Mouse (Mus musculus): Measurements from ENCODE around the gene Foxr1. TPM values are rescaled to one million over a fixed set of nuclear protein-coding genes. Genes with fewer than 3 reads are reported as not detected.

Gene Foxr1
- polyA plus RNA-seq, 1 experiment from 2014 or later: not detected

DNA sequence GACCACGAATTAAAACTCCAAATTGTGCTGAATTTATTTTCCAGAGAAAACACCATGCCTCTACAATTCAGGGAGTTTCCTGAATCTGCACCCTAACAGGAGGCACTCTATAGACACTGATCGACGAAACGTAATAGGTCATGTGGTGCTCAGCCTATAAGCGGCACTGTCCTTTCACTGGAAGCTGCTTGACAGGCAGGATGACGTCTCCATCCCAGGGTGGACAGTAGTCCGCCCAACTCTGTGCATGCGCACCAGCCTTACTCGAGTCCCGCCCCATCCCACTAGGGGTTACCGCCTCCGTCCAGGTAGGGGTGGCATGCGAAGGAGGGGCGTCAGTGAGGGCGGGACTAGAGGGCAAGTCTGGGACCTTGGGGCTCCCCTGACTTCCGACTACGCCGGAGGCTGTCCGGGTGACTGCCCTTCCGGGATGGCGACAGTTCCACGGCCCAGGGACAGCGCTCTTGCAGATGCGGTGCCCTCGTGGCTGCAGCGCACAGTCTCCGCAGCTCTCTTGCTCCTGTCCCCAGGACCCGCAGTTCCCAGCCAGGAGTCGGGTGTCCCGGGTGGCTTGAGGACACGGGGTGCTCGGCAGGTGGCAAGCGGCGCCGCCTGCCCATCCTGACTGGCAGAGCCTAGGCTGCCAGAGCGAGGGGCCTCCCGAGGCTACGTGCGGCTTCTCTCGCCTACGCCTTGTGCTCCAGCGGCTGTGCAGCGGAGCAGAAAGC lies 44.1 kb downstream of the Foxr1 start, which contains the start of gene Slc37a4:
Gene Slc37a4, plus strand, starts transcription at position 169 of the 728 bp plus-strand sequence.
- DNase-seq (ENCODE audit: low spot score): peak; percentile 91
- H3K4me3 ChIP-seq (ENCODE audit: low read depth, low read length): peak within 1 kb of the TSS; percentile 64
- peak; percentile 97 for ATAC-seq (replicated peaks; ENCODE audit: insufficient number of reproducible peaks, low FRiP score, low TSS enrichment, low read depth)
- 0 out of 2 replicates have a peak within 1 kb of the TSS, but pooled peaks have one; percentile 22 for H3K27ac ChIP-seq (replicated peaks; ENCODE audit: low read depth, low read length)
- H3K9me3 ChIP-seq (replicated peaks; ENCODE audit: control insufficient read depth, low read length): no peaks in the 10 kb centered on the region
- peak within 1 kb of the TSS; percentile 71 for H3K9ac ChIP-seq (replicated peaks; ENCODE audit: low read length)
- no peaks in the 10 kb centered on the region for H3K27me3 ChIP-seq (ENCODE audit: control insufficient read depth, insufficient read depth, low read length)
- H3K4me1 ChIP-seq (ENCODE audit: control insufficient read depth, insufficient read depth, low read length): peaks cover 3% of the 10 kb centered on the region; the same call in 1 of the 2 replicates
- H3K4me2 ChIP-seq (ENCODE audit: low read depth, low read length): peak within 1 kb of the TSS; percentile 91
- peaks cover 2% of the 10 kb centered on the region for H3K36me3 ChIP-seq (replicated peaks; ENCODE audit: control insufficient read depth, insufficient read depth, low read depth, low read length)
- under 1% methylated on average over 41 of the region's 43 CpGs for WGBS

DNA sequence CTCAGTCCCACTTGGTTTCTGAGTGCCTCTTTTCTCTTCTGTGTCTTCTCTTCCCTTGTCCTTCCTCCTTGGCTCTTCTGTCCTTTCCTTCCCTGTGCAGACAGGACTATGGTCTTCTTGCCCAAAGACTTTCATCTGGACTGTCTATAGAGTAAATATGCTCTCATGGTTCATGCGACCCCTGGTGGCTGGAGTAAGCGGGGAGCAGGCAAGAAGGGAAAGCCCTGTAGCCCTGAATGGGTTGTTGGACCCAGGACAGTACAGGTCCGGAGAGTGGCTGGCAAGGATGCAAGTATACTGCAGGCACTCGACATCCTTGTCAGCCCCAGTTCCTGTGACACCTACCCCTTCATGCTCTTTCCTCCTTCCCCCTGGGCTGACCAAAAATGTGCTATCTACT lies 49.5 kb downstream of the Foxr1 start:
- Histone ChIP-seq H3K36me3 (replicated peaks; ENCODE audit: control insufficient read depth, insufficient read depth, low read depth, low read length) (peaks cover 19% of the 10 kb centered on the region), H3K27ac (replicated peaks; ENCODE audit: low read depth, low read length) (no peak overlapping the region), H3K4me3 (ENCODE audit: low read depth, low read length) (no peak overlapping the region), H3K4me2 (ENCODE audit: low read depth, low read length) (no peak overlapping the region), H3K4me1 (ENCODE audit: control insufficient read depth, insufficient read depth, low read length) (no peaks in the 10 kb centered on the region), H3K9me3 (replicated peaks; ENCODE audit: control insufficient read depth, low read length) (no peaks in the 10 kb centered on the region), H3K9ac (replicated peaks; ENCODE audit: low read length) (no peak overlapping the region), H3K27me3 (ENCODE audit: control insufficient read depth, insufficient read depth, low read length) (no peaks in the 10 kb centered on the region)
- ATAC-seq (replicated peaks; ENCODE audit: insufficient number of reproducible peaks, low FRiP score, low TSS enrichment, low read depth) (0 out of 2 replicates have a peak, but pooled peaks have one; percentile 38), DNase-seq (ENCODE audit: low spot score) (peak; percentile 76)
- WGBS: 49% methylated on average over 4 of the region's 4 CpGs

DNA sequence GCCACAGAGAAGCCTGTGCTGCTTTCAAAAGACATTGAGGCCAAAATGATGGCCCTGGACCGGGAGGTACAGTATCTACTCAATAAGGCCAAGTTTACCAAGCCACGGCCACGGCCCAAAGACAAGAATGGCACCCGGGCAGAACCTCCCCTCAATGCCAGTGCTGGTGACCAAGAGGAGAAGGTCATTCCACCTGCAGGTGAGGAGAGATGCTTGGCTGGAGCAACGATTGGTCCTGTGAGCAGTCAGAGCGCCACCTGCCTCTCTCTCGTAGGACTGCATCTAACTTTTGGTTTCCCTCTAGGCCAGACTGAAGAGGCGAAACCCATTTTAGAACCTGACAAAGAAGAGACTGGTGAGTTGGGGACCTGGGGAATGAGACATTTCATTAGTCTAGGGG lies 51.7 kb downstream of the Foxr1 start:
- ATAC-seq (replicated peaks; ENCODE audit: insufficient number of reproducible peaks, low FRiP score, low TSS enrichment, low read depth) (no peak), DNase-seq (ENCODE audit: low spot score) (peak; percentile 61)
- 65% methylated on average over 8 of the region's 8 CpGs for WGBS
- Histone ChIP-seq H3K27ac (replicated peaks; ENCODE audit: low read depth, low read length) (no peak overlapping the region), H3K9me3 (replicated peaks; ENCODE audit: control insufficient read depth, low read length) (no peaks in the 10 kb centered on the region), H3K36me3 (replicated peaks; ENCODE audit: control insufficient read depth, insufficient read depth, low read depth, low read length) (peaks cover 26% of the 10 kb centered on the region), H3K4me3 (ENCODE audit: low read depth, low read length) (no peak overlapping the region), H3K9ac (replicated peaks; ENCODE audit: low read length) (no peak overlapping the region), H3K4me1 (ENCODE audit: control insufficient read depth, insufficient read depth, low read length) (no peaks in the 10 kb centered on the region), H3K27me3 (ENCODE audit: control insufficient read depth, insufficient read depth, low read length) (no peaks in the 10 kb centered on the region), H3K4me2 (ENCODE audit: low read depth, low read length) (no peak overlapping the region)

DNA sequence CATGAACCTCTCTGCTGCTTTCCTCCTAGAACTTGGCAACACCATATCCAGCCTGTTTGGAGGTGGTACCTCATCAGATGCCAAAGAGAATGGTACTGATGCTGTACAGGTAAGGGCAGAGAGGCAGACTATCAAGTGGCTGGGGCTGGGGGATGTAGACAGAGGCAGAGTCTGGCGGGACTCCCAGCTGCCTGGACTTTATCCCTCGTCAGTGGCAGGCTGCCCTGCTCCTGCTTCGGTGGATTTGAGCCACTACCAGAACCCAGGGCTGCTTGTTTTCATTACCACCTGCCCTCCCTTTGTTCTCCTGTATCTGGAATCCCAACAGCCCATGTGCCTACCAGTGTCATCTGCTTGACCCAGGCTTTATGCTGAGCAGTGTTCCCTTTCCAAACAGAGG lies 53.7 kb downstream of the Foxr1 start:
- WGBS: 72% methylated on average over 3 of the region's 3 CpGs
- Histone ChIP-seq H3K27ac (replicated peaks; ENCODE audit: low read depth, low read length) (no peak overlapping the region), H3K9ac (replicated peaks; ENCODE audit: low read length) (no peak overlapping the region), H3K4me1 (ENCODE audit: control insufficient read depth, insufficient read depth, low read length) (no peaks in the 10 kb centered on the region), H3K4me2 (ENCODE audit: low read depth, low read length) (no peak overlapping the region), H3K36me3 (replicated peaks; ENCODE audit: control insufficient read depth, insufficient read depth, low read depth, low read length) (peaks cover 36% of the 10 kb centered on the region), H3K9me3 (replicated peaks; ENCODE audit: control insufficient read depth, low read length) (no peaks in the 10 kb centered on the region), H3K27me3 (ENCODE audit: control insufficient read depth, insufficient read depth, low read length) (no peaks in the 10 kb centered on the region), H3K4me3 (ENCODE audit: low read depth, low read length) (no peak overlapping the region)
- DNase-seq (ENCODE audit: low spot score) (no peak), ATAC-seq (replicated peaks; ENCODE audit: insufficient number of reproducible peaks, low FRiP score, low TSS enrichment, low read depth) (no peak)

DNA sequence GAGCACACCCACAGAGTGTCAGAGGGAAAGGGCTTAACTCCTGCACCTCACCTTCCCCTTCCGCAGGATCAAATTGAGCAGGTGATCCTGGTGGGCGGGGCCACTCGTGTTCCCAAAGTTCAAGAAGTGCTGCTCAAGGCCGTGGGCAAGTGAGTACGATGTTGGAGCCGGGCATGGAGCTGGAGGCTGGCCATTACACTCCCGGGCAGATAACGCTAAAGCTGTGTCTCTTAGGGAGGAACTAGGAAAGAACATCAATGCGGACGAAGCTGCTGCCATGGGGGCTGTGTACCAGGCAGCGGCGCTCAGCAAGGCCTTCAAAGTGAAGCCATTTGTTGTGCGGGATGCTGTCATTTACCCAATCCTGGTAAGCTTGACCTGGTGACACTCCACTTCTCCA lies 56.3 kb downstream of the Foxr1 start:
- Histone ChIP-seq H3K36me3 (replicated peaks; ENCODE audit: control insufficient read depth, insufficient read depth, low read depth, low read length) (peaks cover 42% of the 10 kb centered on the region), H3K27me3 (ENCODE audit: control insufficient read depth, insufficient read depth, low read length) (no peaks in the 10 kb centered on the region), H3K27ac (replicated peaks; ENCODE audit: low read depth, low read length) (no peak overlapping the region), H3K4me1 (ENCODE audit: control insufficient read depth, insufficient read depth, low read length) (peaks cover 6% of the 10 kb centered on the region), H3K9ac (replicated peaks; ENCODE audit: low read length) (no peak overlapping the region), H3K9me3 (replicated peaks; ENCODE audit: control insufficient read depth, low read length) (no peaks in the 10 kb centered on the region), H3K4me3 (ENCODE audit: low read depth, low read length) (no peak overlapping the region), H3K4me2 (ENCODE audit: low read depth, low read length) (no peak overlapping the region)
- no peak for ATAC-seq (replicated peaks; ENCODE audit: insufficient number of reproducible peaks, low FRiP score, low TSS enrichment, low read depth)
- WGBS: 94% methylated on average over 13 of the region's 13 CpGs
- no peak for DNase-seq (ENCODE audit: low spot score)

Small RNAs within 50 kb of the gene (microRNA-seq; reads per million reads assigned to microRNA genes)
- not detected for gene Mir7085 (ENCODE audit: borderline number of aligned reads)

Other genes with a start within 250 kb of the Foxr1 start
- 16.4 and 17.4 TPM in 2 replicates for gene Cbl, start 207.1 kb downstream of the Foxr1 start, polyA plus RNA-seq (2014; fragmentation: Nextera tagmentation; extraction: Ambion mirVana)
- gene Ccdc153, start 200.5 kb downstream of the Foxr1 start, polyA plus RNA-seq (2014; fragmentation: Nextera tagmentation; extraction: Ambion mirVana): not detected in 2 replicates
- not detected in 2 replicates for gene Pdzd3, start 189.7 kb downstream of the Foxr1 start, polyA plus RNA-seq (2014; fragmentation: Nextera tagmentation; extraction: Ambion mirVana)
- 2.6 TPM in 2 replicates for gene Nlrx1, start 172.5 kb downstream of the Foxr1 start, polyA plus RNA-seq (2014; fragmentation: Nextera tagmentation; extraction: Ambion mirVana)
- 1.6 and 2.0 TPM in 2 replicates for gene Abcg4, start 152.5 kb downstream of the Foxr1 start, polyA plus RNA-seq (2014; fragmentation: Nextera tagmentation; extraction: Ambion mirVana)
- gene Hinfp, start 135.5 kb downstream of the Foxr1 start, polyA plus RNA-seq (2014; fragmentation: Nextera tagmentation; extraction: Ambion mirVana): 17.2 and 19.6 TPM in 2 replicates
- 5.8 and 7.5 TPM in 2 replicates for gene C2cd2l, start 120.9 kb downstream of the Foxr1 start, polyA plus RNA-seq (2014; fragmentation: Nextera tagmentation; extraction: Ambion mirVana)
- 51.3 and 60.6 TPM in 2 replicates for gene Dpagt1, start 115.1 kb downstream of the Foxr1 start, polyA plus RNA-seq (2014; fragmentation: Nextera tagmentation; extraction: Ambion mirVana)
- 412 and 427 TPM in 2 replicates for gene H2afx, start 106.4 kb downstream of the Foxr1 start, polyA plus RNA-seq (2014; fragmentation: Nextera tagmentation; extraction: Ambion mirVana)
- 152 and 161 TPM in 2 replicates for gene Hmbs, start 96.9 kb downstream of the Foxr1 start, polyA plus RNA-seq (2014; fragmentation: Nextera tagmentation; extraction: Ambion mirVana)
- 27.3 and 27.6 TPM in 2 replicates for gene Vps11, start 79.5 kb downstream of the Foxr1 start, polyA plus RNA-seq (2014; fragmentation: Nextera tagmentation; extraction: Ambion mirVana)
- 29.2 and 31.3 TPM in 2 replicates for gene Hyou1, start 61.6 kb downstream of the Foxr1 start, polyA plus RNA-seq (2014; fragmentation: Nextera tagmentation; extraction: Ambion mirVana)
- gene Slc37a4, start 44.3 kb downstream of the Foxr1 start, polyA plus RNA-seq (2014; fragmentation: Nextera tagmentation; extraction: Ambion mirVana): 10.8 and 15.5 TPM in 2 replicates
- 2,044 and 2,103 TPM in 2 replicates for gene Rps25, start 34.0 kb downstream of the Foxr1 start, polyA plus RNA-seq (2014; fragmentation: Nextera tagmentation; extraction: Ambion mirVana)
- gene Trappc4, start 33.5 kb downstream of the Foxr1 start, polyA plus RNA-seq (2014; fragmentation: Nextera tagmentation; extraction: Ambion mirVana): 166 and 175 TPM in 2 replicates
- 20.3 and 27.6 TPM in 2 replicates for gene Ccdc84, start 22.6 kb downstream of the Foxr1 start, polyA plus RNA-seq (2014; fragmentation: Nextera tagmentation; extraction: Ambion mirVana)
- gene Upk2, start 13.8 kb upstream of the Foxr1 start, polyA plus RNA-seq (2014; fragmentation: Nextera tagmentation; extraction: Ambion mirVana): 0.59 and 1.3 TPM in 2 replicates
- 10.3 and 11.8 TPM in 2 replicates for gene Bcl9l, start 41.7 kb upstream of the Foxr1 start, polyA plus RNA-seq (2014; fragmentation: Nextera tagmentation; extraction: Ambion mirVana)
- gene Cxcr5, start 120.7 kb upstream of the Foxr1 start, polyA plus RNA-seq (2014; fragmentation: Nextera tagmentation; extraction: Ambion mirVana): 0.13 and 0.31 TPM in 2 replicates
- gene Ddx6, start 163.8 kb upstream of the Foxr1 start, polyA plus RNA-seq (2014; fragmentation: Nextera tagmentation; extraction: Ambion mirVana): 14.0 and 15.4 TPM in 2 replicates
- not detected in 2 replicates for gene Treh, start 232.1 kb upstream of the Foxr1 start, polyA plus RNA-seq (2014; fragmentation: Nextera tagmentation; extraction: Ambion mirVana)